Mouse (Mus musculus) megakaryocyte, embryonic 14.5 days (primary cell): ENCODE results near the gene Agbl1. TPM values are rescaled to one million over a fixed set of nuclear protein-coding genes. Genes with fewer than 3 reads are reported as not detected.

Experiments
- H3K27me3 ChIP-seq: replicated peaks from 2 replicates; pipeline ENCODE3; 2012; ENCODE audit warnings: inconsistent platforms
- H3K36me3 ChIP-seq: replicated peaks from 2 replicates; pipeline ENCODE3; 2012; ENCODE audit warnings: low read length, inconsistent platforms, mixed read lengths
- H3K4me1 ChIP-seq: 2 replicates; pipeline ENCODE4 v1.6.1; 2012; ENCODE audit warnings: inconsistent platforms
- H3K4me3 ChIP-seq: replicated peaks from 2 replicates; pipeline ENCODE3; 2012; ENCODE audit warnings: moderate library complexity, mild to moderate bottlenecking, inconsistent platforms
- H3K9me3 ChIP-seq: 2 replicates; pipeline ENCODE4 v1.6.1; 2012; ENCODE audit warnings: inconsistent platforms
- FLI1 ChIP-seq: IDR thresholded peaks from 2 replicates; pipeline ENCODE4 v1.6.1; 2012; ENCODE audit warnings: low read length, inconsistent platforms, mixed read lengths
- GATA1 ChIP-seq: IDR thresholded peaks from 3 replicates; pipeline ENCODE4 v1.6.1; 2012; ENCODE audit warnings: mixed read lengths, low read length, inconsistent platforms, borderline replicate concordance
- polyA plus RNA-seq: library from polyadenylated mRNA; stranded (reverse); fragments of >175 nt; gene quantifications from 2 replicates; pipeline ENCODE4 v1.2.3, GENCODE M21; 2012; ENCODE audit warnings: low replicate concordance; ENCODE audit not compliant: insufficient read depth

Gene Agbl1
- polyA plus RNA-seq, 1 experiment: not detected

- Histone ChIP-seq H3K4me1 (no peaks in the 10 kb centered on the region), H3K4me3 (no peak overlapping the region), H3K36me3 (no peaks in the 10 kb centered on the region), H3K9me3 (no peaks in the 10 kb centered on the region), H3K27me3 (no peaks in the 10 kb centered on the region)
- TF ChIP-seq GATA1: no peak
- TF ChIP-seq FLI1: no peak
Observed at GRCm38 (mm10) chr7:76379493-76379892, 149.8 kb downstream of the Agbl1 start.

GRCm38 (mm10) chr7:76381986-76382385, 152.3 kb downstream of the Agbl1 start:
- H3K36me3 ChIP-seq: no peaks in the 10 kb centered on the region
- H3K4me1 ChIP-seq: no peaks in the 10 kb centered on the region
- H3K27me3 ChIP-seq: no peaks in the 10 kb centered on the region
- H3K4me3 ChIP-seq: no peak overlapping the region
- no peaks in the 10 kb centered on the region for H3K9me3 ChIP-seq
- TF ChIP-seq FLI1: no peak
- TF ChIP-seq GATA1: no peak

- Histone ChIP-seq H3K4me3 (no peak overlapping the region), H3K4me1 (peaks cover 11% of the 10 kb centered on the region; the same call in 1 of the 2 replicates), H3K9me3 (no peaks in the 10 kb centered on the region), H3K36me3 (no peaks in the 10 kb centered on the region), H3K27me3 (no peaks in the 10 kb centered on the region)
- no peak for TF ChIP-seq GATA1
- TF ChIP-seq FLI1: no peak
Observed at GRCm38 (mm10) chr7:76389240-76389639, 159.6 kb downstream of the Agbl1 start.

- peak overlapping the region; percentile 71 for H3K4me3 ChIP-seq
- no peaks in the 10 kb centered on the region for H3K9me3 ChIP-seq
- peaks cover 11% of the 10 kb centered on the region; the same call in 1 of the 2 replicates for H3K4me1 ChIP-seq
- no peaks in the 10 kb centered on the region for H3K27me3 ChIP-seq
- TF ChIP-seq FLI1 (no peak), GATA1 (no peak)
- no peaks in the 10 kb centered on the region for H3K36me3 ChIP-seq
Observed at GRCm38 (mm10) chr7:76392296-76392940, 162.7 kb downstream of the Agbl1 start.

- Histone ChIP-seq H3K27me3 (no peaks in the 10 kb centered on the region), H3K36me3 (no peaks in the 10 kb centered on the region), H3K4me3 (peak overlapping the region; percentile 65), H3K9me3 (no peaks in the 10 kb centered on the region), H3K4me1 (peaks cover 11% of the 10 kb centered on the region; the same call in 1 of the 2 replicates)
- TF ChIP-seq GATA1 (no peak), FLI1 (no peak)
Observed at GRCm38 (mm10) chr7:76392941-76393817, 163.5 kb downstream of the Agbl1 start.

GRCm38 (mm10) chr7:76407930-76408557, 178.4 kb downstream of the Agbl1 start:
- no peaks in the 10 kb centered on the region for H3K27me3 ChIP-seq
- H3K9me3 ChIP-seq: peaks cover 4% of the 10 kb centered on the region; the same call in 1 of the 2 replicates
- H3K4me3 ChIP-seq: no peak overlapping the region
- TF ChIP-seq GATA1: no peak
- TF ChIP-seq FLI1: no peak
- no peaks in the 10 kb centered on the region for H3K4me1 ChIP-seq
- no peaks in the 10 kb centered on the region for H3K36me3 ChIP-seq

GRCm38 (mm10) chr7:76409020-76409419, 179.3 kb downstream of the Agbl1 start:
- H3K4me1 ChIP-seq: no peaks in the 10 kb centered on the region
- no peaks in the 10 kb centered on the region for H3K27me3 ChIP-seq
- H3K4me3 ChIP-seq: peak overlapping the region; percentile 52
- no peak for TF ChIP-seq GATA1
- no peak for TF ChIP-seq FLI1
- H3K9me3 ChIP-seq: peaks cover 4% of the 10 kb centered on the region; the same call in 1 of the 2 replicates
- no peaks in the 10 kb centered on the region for H3K36me3 ChIP-seq

- Histone ChIP-seq H3K27me3 (no peaks in the 10 kb centered on the region), H3K4me1 (no peaks in the 10 kb centered on the region), H3K9me3 (peaks cover 7% of the 10 kb centered on the region; the same call in 1 of the 2 replicates), H3K36me3 (no peaks in the 10 kb centered on the region), H3K4me3 (no peak overlapping the region)
- TF ChIP-seq FLI1 (no peak), GATA1 (no peak)
Observed at GRCm38 (mm10) chr7:76410403-76411180, 180.9 kb downstream of the Agbl1 start.
